1 mouse cellular context compared by ENCODE assay signal in the genomic region with DNA sequence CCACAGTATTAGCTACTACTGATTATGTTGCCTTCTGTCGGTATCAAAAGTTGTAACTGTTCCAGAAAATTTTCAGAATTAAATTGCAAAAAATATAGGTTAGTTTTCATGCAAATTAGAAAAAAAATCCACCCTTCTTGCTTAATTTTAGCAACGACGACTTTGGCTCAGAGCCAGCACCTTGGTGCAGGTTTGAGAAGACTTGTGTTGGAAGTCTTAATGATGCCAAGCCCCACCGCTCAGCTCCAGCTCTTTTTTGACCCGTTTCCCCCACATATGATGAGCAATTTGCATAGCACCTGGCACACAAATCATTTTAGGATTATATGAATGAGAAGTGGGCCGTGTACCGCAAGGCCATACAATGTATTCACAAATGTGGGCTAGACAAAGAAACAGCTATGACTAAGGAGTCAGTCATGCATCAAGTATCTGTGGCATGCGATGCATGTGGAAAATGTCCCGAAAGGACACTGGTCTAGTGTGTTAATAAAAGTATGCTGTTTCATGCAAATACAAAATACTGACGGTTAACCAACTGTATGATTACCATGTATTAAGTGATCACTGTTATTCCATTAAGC.
TF ChIP-seq lines count a peak whose summit lies in the region.

No protein-coding gene starts in this region.

TF ChIP-seq in CH12.LX, 34 proteins besides CTCF, POLR2A, EP300 and RAD21:
- TF ChIP-seq ETS1 (conservative IDR thresholded peaks at IDR 0.05; ENCODE audit: low read depth, low read length) (peak; percentile 50; the same call in 1 of the 2 replicates), TCF12 (IDR thresholded peaks at IDR 0.05; ENCODE audit: low read depth, low read length) (peak; percentile 57; the same call in 1 of the 2 replicates), UBTF (IDR thresholded peaks at IDR 0.05; ENCODE audit: low read depth, low read length) (no peak), NELFE (IDR thresholded peaks at IDR 0.05; ENCODE audit: low read depth, low read length) (no peak), USF2 (conservative IDR thresholded peaks at IDR 0.05; ENCODE audit: low read depth, low read length) (no peak), USF1 (IDR thresholded peaks at IDR 0.05; ENCODE audit: low read depth, low read length) (no peak), BHLHE40 (IDR thresholded peaks at IDR 0.05; ENCODE audit: low read depth, low read length) (peak; percentile 83), TBP (conservative IDR thresholded peaks at IDR 0.05; ENCODE audit: low read depth, low read length) (no peak), MAFK (IDR thresholded peaks at IDR 0.05; ENCODE audit: insufficient replicate concordance, low read length) (peak; percentile 62; the same call in 1 of the 2 replicates), ZMIZ1 (IDR thresholded peaks at IDR 0.05; ENCODE audit: low read depth, low read length) (no peak), NRF1 (IDR thresholded peaks at IDR 0.05; ENCODE audit: low read depth, low read length) (no peak), IRF4 (IDR thresholded peaks at IDR 0.05; ENCODE audit: low read depth, low read length) (peak; percentile 79), MXI1 (IDR thresholded peaks at IDR 0.05; ENCODE audit: low read depth, low read length) (no peak), JUND (conservative IDR thresholded peaks at IDR 0.05; ENCODE audit: low read depth, low read length) (peak; percentile 65)
